Mouse (Mus musculus) large intestine, adult 2 months (tissue): ENCODE measurements around the gene Sox15. TPM values are rescaled to one million over a fixed set of nuclear protein-coding genes. Genes with fewer than 3 reads are reported as not detected.
"Not testable (repeated sequence)": the region's sequence is repeated elsewhere in the genome, so short reads cannot be mapped to it uniquely, and the experiment has no call there.

Source experiments
- DNase-seq: peaks from one replicate; pipeline ENCODE4 v3.0.0-alpha.2; 2012; ENCODE audit warnings: low read depth, low spot score
- WGBS: fragments of 180-500 bp; shearing (Covaris S2); methylation state at CpG from one replicate; pipeline ENCODE4 v1.1.7; 2018; 5-methylcytosine and 5-hydroxymethylcytosine counted together
- polyA plus RNA-seq: library from polyadenylated mRNA; depleted of rRNA; stranded (reverse); fragments of >200 nt; gene quantifications from 2 replicates; pipeline ENCODE4 v1.2.3, GENCODE M21; 2012; rRNA removed

Sox15 gene
- polyA plus RNA-seq, 1 experiment, result not detected

DNA sequence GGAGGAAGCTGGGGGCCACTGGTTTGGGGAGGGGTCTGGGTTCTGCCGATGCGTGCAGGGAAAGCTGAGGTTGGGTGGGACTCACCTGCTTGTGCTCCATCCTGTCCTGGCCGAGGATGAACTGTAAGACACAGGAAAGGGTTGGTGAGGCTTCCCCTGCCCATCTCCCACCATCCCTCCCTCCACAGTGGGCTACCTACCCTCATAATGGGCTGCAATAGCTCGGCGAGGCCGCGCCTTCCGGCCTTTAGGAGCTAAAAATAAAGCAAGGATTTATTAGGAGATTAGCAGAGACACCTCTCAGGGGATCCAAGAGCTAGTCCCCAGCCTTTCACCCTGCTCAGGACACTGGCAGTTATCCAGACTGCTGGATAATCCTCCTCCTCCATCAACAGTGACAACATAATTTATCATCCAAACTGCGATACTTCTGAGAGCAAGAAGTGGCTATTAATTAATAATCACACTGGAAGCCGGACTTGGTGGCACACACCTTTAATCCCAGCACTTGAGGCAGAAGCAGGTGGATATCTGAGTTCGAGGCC is 38.4 kb downstream of the Sox15 start:
- 72% methylated on average over 11 of the region's 11 CpGs for WGBS
- no peak for DNase-seq

DNA sequence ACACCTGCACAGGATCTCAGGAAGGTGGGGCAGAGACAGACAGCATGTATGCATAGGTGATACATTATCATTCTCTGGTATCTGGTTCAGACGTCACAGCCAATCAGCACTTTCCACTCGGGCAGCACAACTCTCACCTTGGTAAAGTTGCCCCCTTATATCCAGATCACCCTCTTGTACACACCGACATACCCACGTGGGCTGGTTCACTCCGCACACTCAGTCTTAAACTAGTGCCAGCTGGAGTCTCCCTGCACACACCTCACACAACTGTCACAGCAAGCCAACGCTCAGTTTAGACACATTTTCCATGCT is 39.9 kb downstream of the Sox15 start:
- no peak for DNase-seq
- 37% methylated on average over 6 of the region's 6 CpGs for WGBS

DNA sequence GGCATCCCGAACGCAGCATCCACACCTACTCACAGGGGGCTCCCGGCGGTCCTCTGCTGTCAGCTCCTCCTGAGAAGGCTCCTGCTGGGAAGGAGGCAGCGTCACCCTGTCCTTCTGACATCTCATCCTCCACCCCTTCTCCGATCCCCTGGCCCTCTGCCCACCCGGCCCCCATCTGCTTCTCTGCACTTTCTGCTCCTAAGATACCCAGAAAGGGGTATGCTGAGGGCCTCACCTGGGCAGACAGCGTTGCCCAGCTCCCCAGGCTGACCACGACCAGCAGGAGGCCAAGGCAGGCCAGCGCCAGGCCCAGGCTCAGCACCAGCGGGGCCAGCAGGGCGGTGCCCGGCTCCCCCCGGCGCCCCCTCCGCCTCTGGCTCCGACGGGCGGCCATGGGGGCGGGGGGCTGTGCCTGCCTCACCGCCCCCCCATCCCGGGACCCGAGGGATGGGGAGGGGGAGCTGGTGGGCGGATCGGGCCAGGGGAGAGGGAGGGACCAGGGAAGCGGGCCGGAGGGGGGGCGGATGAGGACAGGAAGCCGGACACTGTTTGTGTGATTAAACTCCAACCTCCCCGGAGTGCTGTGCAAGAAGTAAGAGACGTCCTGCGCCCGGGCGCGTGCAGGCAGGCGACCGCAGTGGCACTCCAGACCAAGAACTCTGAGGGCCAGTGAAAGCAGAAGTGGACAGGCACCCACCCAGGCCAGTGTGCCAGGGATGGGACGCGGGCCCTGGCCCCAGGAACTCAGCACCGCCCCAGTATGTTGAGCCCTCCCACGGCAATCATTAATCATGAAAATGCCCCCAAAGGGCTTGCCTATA is 40.5 kb downstream of the Sox15 start, which contains the start of the genes Tnfsf12 and Tnfsfm13:
Tnfsf12 (minus strand) TSS at position 489 of the 821 bp plus-strand sequence.
Tnfsfm13 (minus strand) TSS at position 738 of the 821 bp plus-strand sequence.
- no peak for DNase-seq
- WGBS, result 20% methylated on average over 41 of the region's 41 CpGs

- no peak for DNase-seq
- WGBS, result 89% methylated on average over 3 of the region's 3 CpGs
Measured at GRCm38 (mm10) chr11:69697396-69697795, 42.3 kb downstream of the Sox15 start.

- 77% methylated on average over 5 of the region's 5 CpGs for WGBS
- DNase-seq, result no peak
Measured at GRCm38 (mm10) chr11:69698574-69698973, 43.5 kb downstream of the Sox15 start.

DNA sequence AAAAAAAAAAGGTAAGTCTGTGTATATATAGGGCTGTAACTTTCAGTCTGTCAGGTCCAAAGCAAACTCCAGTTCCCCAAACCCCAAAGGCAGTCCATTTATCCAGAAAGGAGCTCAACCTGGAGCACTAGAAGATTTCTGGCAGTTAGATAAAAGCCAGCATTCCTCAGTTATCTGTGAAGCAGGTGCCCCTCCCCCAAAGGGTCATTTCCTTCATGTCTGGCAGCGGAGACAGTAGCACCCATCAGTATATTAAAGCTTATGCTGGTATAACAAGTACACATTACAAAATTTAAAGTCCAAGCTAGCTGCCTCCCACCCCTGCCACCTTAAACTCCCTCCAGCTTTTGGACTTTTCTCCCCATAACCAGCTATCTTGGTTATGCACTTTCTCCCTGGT is 44.5 kb downstream of the Sox15 start:
- no peak for DNase-seq
- 50% methylated on average over 1 of the region's 1 CpGs for WGBS

DNA sequence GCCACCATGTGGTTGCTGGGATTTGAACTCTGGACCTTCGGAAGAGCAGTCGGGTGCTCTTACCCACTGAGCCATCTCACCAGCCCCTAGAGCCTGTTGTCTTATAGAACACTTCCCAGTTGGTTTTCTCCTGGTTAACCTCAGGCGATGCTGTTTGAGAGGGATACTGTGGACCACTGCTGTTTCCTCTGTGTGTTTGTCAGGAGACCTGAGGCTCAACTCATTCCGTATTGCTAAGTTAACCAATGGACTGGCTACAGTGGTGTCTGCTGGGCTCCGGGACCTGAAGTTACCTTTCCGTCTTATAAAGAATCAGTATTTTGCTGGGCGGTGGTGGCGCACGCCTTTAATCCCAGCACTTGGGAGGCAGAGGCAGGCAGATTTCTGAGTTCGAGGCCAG is 47.8 kb downstream of the Sox15 start:
- WGBS, result 95% methylated on average over 10 of the region's 10 CpGs
- not testable (repeated sequence) for DNase-seq

DNA sequence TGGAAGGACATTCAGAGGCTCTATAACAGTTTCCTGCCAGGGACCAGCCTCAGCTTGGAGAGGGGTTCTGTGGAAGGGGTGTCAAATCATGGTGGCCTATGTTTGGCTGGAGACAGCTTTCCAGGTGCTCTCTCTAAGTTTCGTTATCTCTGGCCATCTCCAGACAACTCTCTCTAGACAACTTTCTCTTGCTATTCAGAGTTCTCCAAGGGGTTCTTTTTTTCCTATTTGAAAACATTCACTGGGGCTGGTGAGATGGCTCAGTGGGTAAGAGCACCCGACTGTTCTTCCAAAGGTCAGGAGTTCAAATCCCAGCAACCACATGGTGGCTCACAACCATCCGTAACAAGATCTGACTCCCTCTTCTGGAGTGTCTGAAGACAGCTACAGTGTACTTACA is 48.3 kb downstream of the Sox15 start:
- 72% methylated on average over 3 of the region's 3 CpGs for WGBS
- not testable (repeated sequence) for DNase-seq

- no peak for DNase-seq
- 66% methylated on average over 8 of the region's 8 CpGs for WGBS
Measured at GRCm38 (mm10) chr11:69703814-69704612, 48.9 kb downstream of the Sox15 start.

DNA sequence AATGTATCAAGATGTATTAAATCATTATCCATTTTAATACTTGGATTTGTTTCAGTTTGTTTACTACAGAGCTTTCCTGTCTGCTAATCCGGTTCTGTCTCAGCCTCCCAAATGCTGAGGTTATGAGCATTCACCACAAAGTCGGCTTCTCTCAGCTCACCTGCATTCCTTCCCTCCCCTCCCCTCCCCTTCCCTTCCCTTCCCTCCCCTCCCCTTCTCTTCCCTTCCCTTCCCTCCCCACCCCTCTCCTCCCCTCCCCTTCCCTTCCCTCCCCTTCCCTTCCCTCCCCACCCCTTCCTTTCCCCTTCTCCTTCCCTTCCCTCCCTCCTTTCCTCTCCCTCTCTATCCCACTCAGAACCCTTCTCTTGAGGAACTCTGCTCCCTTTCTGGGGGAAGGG is 49.5 kb downstream of the Sox15 start:
- 27% methylated on average over 2 of the region's 2 CpGs for WGBS
- DNase-seq, result no peak

Other genes with a start within 250 kb of the Sox15 start
- 7.5 and 11.2 TPM in 2 replicates for gene Kdm6b, start 241.6 kb upstream of the Sox15 start, polyA plus RNA-seq
- gene Dnah2, start 106.2 kb upstream of the Sox15 start, polyA plus RNA-seq, result 0.12 and 0.29 TPM in 2 replicates
- 1.1 and 2.1 TPM in 2 replicates for gene Efnb3, start 95.1 kb upstream of the Sox15 start, polyA plus RNA-seq
- 24.8 and 28.7 TPM in 2 replicates for gene Wrap53, start 75.1 kb upstream of the Sox15 start, polyA plus RNA-seq
- 80.8 and 93.2 TPM in 2 replicates for gene Trp53, start 75.0 kb upstream of the Sox15 start, polyA plus RNA-seq
- gene Atp1b2, start 49.4 kb upstream of the Sox15 start, polyA plus RNA-seq, result 4.1 and 5.6 TPM in 2 replicates
- gene Shbg, start 37.4 kb upstream of the Sox15 start, polyA plus RNA-seq, result not detected in 2 replicates
- 1.9 and 2.7 TPM in 2 replicates for gene Sat2, start 33.3 kb upstream of the Sox15 start, polyA plus RNA-seq
- 29.6 and 35.8 TPM in 2 replicates for gene Fxr2, start 22.3 kb upstream of the Sox15 start, polyA plus RNA-seq
- gene Mpdu1, start 7.3 kb downstream of the Sox15 start, polyA plus RNA-seq, result 147 and 171 TPM in 2 replicates
- 20.2 and 20.6 TPM in 2 replicates for gene Cd68, start 10.8 kb downstream of the Sox15 start, polyA plus RNA-seq
- 354 and 356 TPM in 2 replicates for gene Eif4a1, start 17.1 kb downstream of the Sox15 start, polyA plus RNA-seq
- 43.4 and 55.1 TPM in 2 replicates for gene Senp3, start 26.8 kb downstream of the Sox15 start, polyA plus RNA-seq
- 14.4 and 16.2 TPM in 2 replicates for gene Tnfsf13, start 30.5 kb downstream of the Sox15 start, polyA plus RNA-seq
- gene Tnfsf12, start 40.5 kb downstream of the Sox15 start, polyA plus RNA-seq, result 13.1 and 13.8 TPM in 2 replicates
- 2.3 and 2.8 TPM in 2 replicates for gene Tnfsfm13, start 40.8 kb downstream of the Sox15 start, polyA plus RNA-seq
- gene Polr2a, start 103.3 kb downstream of the Sox15 start, polyA plus RNA-seq, result 17.5 and 33.3 TPM in 2 replicates
- 0.07 TPM in 1 of 2 replicates, not detected in the other for gene Slc35g3, start 106.7 kb downstream of the Sox15 start, polyA plus RNA-seq
- 7.5 and 10.7 TPM in 2 replicates for gene Zbtb4, start 110.6 kb downstream of the Sox15 start, polyA plus RNA-seq
- gene Chrnb1, start 140.6 kb downstream of the Sox15 start, polyA plus RNA-seq, result 7.3 and 10.3 TPM in 2 replicates
- gene Fgf11, start 146.5 kb downstream of the Sox15 start, polyA plus RNA-seq, result 2.8 and 4.4 TPM in 2 replicates
- gene Tmem102, start 150.3 kb downstream of the Sox15 start, polyA plus RNA-seq, result 38.7 and 39.1 TPM in 2 replicates
- gene Gm39566, start 160.0 kb downstream of the Sox15 start, polyA plus RNA-seq, result not detected in 2 replicates
- gene Spem2, start 163.2 kb downstream of the Sox15 start, polyA plus RNA-seq, result not detected in 2 replicates
- 0.12 TPM in 1 of 2 replicates, not detected in the other for gene Spem1, start 166.9 kb downstream of the Sox15 start, polyA plus RNA-seq
- 5.1 and 7.0 TPM in 2 replicates for gene Nlgn2, start 182.5 kb downstream of the Sox15 start, polyA plus RNA-seq
- 194 and 208 TPM in 2 replicates for gene Tmem256, start 183.2 kb downstream of the Sox15 start, polyA plus RNA-seq
- gene Plscr3, start 191.1 kb downstream of the Sox15 start, polyA plus RNA-seq, result 31.6 and 36.1 TPM in 2 replicates
- 28.8 and 34.4 TPM in 2 replicates for gene Tnk1, start 203.4 kb downstream of the Sox15 start, polyA plus RNA-seq
- not detected in 2 replicates for gene Tmem95, start 222.7 kb downstream of the Sox15 start, polyA plus RNA-seq
- gene Kctd11, start 226.1 kb downstream of the Sox15 start, polyA plus RNA-seq, result 1.8 and 3.0 TPM in 2 replicates
- gene Acap1, start 240.2 kb downstream of the Sox15 start, polyA plus RNA-seq, result 16.1 and 16.4 TPM in 2 replicates
- 3.0 and 3.8 TPM in 2 replicates for gene 2810408A11Rik, start 245.7 kb downstream of the Sox15 start, polyA plus RNA-seq
- gene Neurl4, start 245.8 kb downstream of the Sox15 start, polyA plus RNA-seq, result 24.4 and 36.7 TPM in 2 replicates